Mouse (Mus musculus): ENCODE measurements around the gene Fam189a1. TPM values are rescaled to one million over a fixed set of nuclear protein-coding genes. Genes with fewer than 3 reads are reported as not detected.

Fam189a1 gene
- total and polyA plus RNA-seq, 3 experiments, result not detected

DNA sequence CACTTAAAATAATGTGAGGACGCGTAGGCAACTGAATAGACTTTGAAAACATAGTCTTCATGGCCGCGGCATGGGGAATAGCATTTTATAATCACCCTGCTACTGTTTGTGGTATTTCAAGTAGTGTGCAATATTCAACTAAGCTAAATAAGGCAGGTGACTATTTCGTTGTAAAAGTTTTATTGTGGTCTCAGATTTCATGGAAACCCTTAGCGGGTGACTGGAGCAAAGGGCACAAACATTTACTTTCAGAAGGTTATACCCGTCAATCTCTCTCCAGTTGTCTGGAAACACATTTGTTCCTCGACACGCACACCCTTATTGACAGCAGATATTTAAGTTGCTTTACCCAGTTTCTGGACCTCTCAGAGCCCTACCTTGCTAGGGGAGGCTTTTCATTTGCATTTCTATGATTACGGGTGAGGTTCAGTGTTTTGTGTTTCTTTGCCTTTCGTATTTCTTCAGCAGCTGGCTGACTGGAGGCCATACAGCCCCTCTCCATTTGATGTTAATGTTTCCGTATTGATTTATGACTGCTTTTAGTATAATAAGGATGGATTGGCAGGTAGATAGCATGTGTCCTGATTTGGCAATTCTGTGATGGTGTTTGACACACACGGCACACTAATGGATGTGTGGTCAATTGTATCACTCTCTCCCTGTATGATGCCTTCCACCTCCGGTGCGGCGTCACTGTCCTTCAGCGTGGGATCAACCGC lies 107.0 kb downstream of the Fam189a1 start:
- Histone ChIP-seq H3K4me1 (ENCODE audit: control insufficient read depth in 1 of 2, insufficient read depth in 2 of 2, low read length in 2 of 2) (no peaks in the 10 kb centered on the region), H3K27me3 (ENCODE audit: control insufficient read depth in 1 of 2, insufficient read depth in 2 of 2, low read length in 2 of 2) (no peaks in the 10 kb centered on the region), H3K9me3 (replicated peaks; ENCODE audit: insufficient read depth, low read length) (no peaks in the 10 kb centered on the region), H3K4me3 (ENCODE audit: control insufficient read depth in 1 of 2, insufficient read depth in 1 of 2, low read depth in 2 of 2, low read length in 2 of 2) (no peak overlapping the region), H3K79me2 (ENCODE audit: control insufficient read depth, insufficient read depth, low read length, poor library complexity) (no peaks in the 10 kb centered on the region), H3K27ac (ENCODE audit: control insufficient read depth, low read depth, low read length) (no peak overlapping the region), H3K9ac (ENCODE audit: control insufficient read depth, low read depth, low read length, poor library complexity, severe bottlenecking) (no peak overlapping the region), H3K36me3 (ENCODE audit: control insufficient read depth in 1 of 2, insufficient read depth in 2 of 2, low read length in 2 of 2) (no peaks in the 10 kb centered on the region)
- TF ChIP-seq TCF12 (IDR thresholded peaks at IDR 0.05; ENCODE audit: low read depth, low read length) (no peak), SMC3 (IDR thresholded peaks at IDR 0.05; ENCODE audit: low read depth, low read length) (no peak), ETS1 (IDR thresholded peaks at IDR 0.05; ENCODE audit: low read depth, low read length) (no peak), GATA1 (IDR thresholded peaks at IDR 0.05; ENCODE audit: low read depth, low read length) (no peak), JUND (IDR thresholded peaks at IDR 0.05; ENCODE audit: low read depth, low read length) (no peak), BHLHE40 (IDR thresholded peaks at IDR 0.05; ENCODE audit: borderline replicate concordance, low read depth, low read length) (no peak), CTCF (IDR thresholded peaks at IDR 0.05 in 2 of 3, conservative IDR thresholded peaks at IDR 0.05 in 1 of 3; ENCODE audit: control insufficient read depth in 1 of 3, insufficient read depth in 1 of 3, low read depth in 2 of 3, low read length in 3 of 3, poor library complexity in 1 of 3, severe bottlenecking in 1 of 3) (no peak), GABPA (IDR thresholded peaks at IDR 0.05; ENCODE audit: low read depth, low read length) (no peak), TAL1 (IDR thresholded peaks at IDR 0.05; ENCODE audit: low read length) (no peak), E2F4 (IDR thresholded peaks at IDR 0.05; ENCODE audit: borderline replicate concordance, low read depth, low read length) (no peak), POLR2A (IDR thresholded peaks at IDR 0.05; ENCODE audit: control insufficient read depth in 1 of 2, insufficient read depth in 1 of 2, low read depth in 1 of 2, low read length in 2 of 2, poor library complexity in 1 of 2) (no peak), NELFE (IDR thresholded peaks at IDR 0.05; ENCODE audit: low read depth, low read length) (no peak), HCFC1 (IDR thresholded peaks at IDR 0.05; ENCODE audit: low read depth, low read length) (no peak), ZMIZ1 (IDR thresholded peaks at IDR 0.05; ENCODE audit: low read depth, low read length) (no peak), RCOR1 (IDR thresholded peaks at IDR 0.05; ENCODE audit: low read depth, low read length) (no peak)
- no peak for DNase-seq (ENCODE audit: low read depth, low spot score)

GRCm38 (mm10) chr7:65047700-65048099 lies 108.7 kb downstream of the Fam189a1 start:
- H3K27me3 ChIP-seq (ENCODE audit: control insufficient read depth in 1 of 2, insufficient read depth in 2 of 2, low read length in 2 of 2), result no peaks in the 10 kb centered on the region
- no peaks in the 10 kb centered on the region for H3K4me1 ChIP-seq (ENCODE audit: control insufficient read depth in 1 of 2, insufficient read depth in 2 of 2, low read length in 2 of 2)
- no peak overlapping the region for H3K27ac ChIP-seq (ENCODE audit: control insufficient read depth, low read depth, low read length)
- H3K79me2 ChIP-seq (ENCODE audit: control insufficient read depth, insufficient read depth, low read length, poor library complexity), result no peaks in the 10 kb centered on the region
- no peaks in the 10 kb centered on the region for H3K36me3 ChIP-seq (ENCODE audit: control insufficient read depth in 1 of 2, insufficient read depth in 2 of 2, low read length in 2 of 2)
- no peak for DNase-seq (ENCODE audit: low read depth, low spot score)
- no peak overlapping the region for H3K9ac ChIP-seq (ENCODE audit: control insufficient read depth, low read depth, low read length, poor library complexity, severe bottlenecking)
- TF ChIP-seq ZC3H11A (IDR thresholded peaks at IDR 0.05; ENCODE audit: low read depth, low read length), result no peak
- TF ChIP-seq SMC3 (IDR thresholded peaks at IDR 0.05; ENCODE audit: low read depth, low read length), result no peak
- no peak for TF ChIP-seq KAT2A (conservative IDR thresholded peaks at IDR 0.05; ENCODE audit: low read depth, low read length)
- TF ChIP-seq ZMIZ1 (IDR thresholded peaks at IDR 0.05; ENCODE audit: low read depth, low read length), result no peak
- no peak for TF ChIP-seq UBTF (IDR thresholded peaks at IDR 0.05; ENCODE audit: borderline replicate concordance, insufficient read depth, low read depth, low read length)
- TF ChIP-seq CHD2 (IDR thresholded peaks at IDR 0.05; ENCODE audit: low read length), result no peak
- TF ChIP-seq RAD21 (IDR thresholded peaks at IDR 0.05; ENCODE audit: low read depth, low read length), result no peak
- no peak for TF ChIP-seq RCOR1 (IDR thresholded peaks at IDR 0.05; ENCODE audit: low read depth, low read length)
- TF ChIP-seq E2F4 (IDR thresholded peaks at IDR 0.05; ENCODE audit: borderline replicate concordance, low read depth, low read length), result no peak
- no peak for TF ChIP-seq MAFK (IDR thresholded peaks at IDR 0.05; ENCODE audit: borderline replicate concordance, low read depth, low read length)
- TF ChIP-seq JUND (IDR thresholded peaks at IDR 0.05; ENCODE audit: low read depth, low read length), result no peak
- TF ChIP-seq ELF1 (IDR thresholded peaks at IDR 0.05; ENCODE audit: low read depth, low read length), result no peak
- no peak for TF ChIP-seq GATA1 (IDR thresholded peaks at IDR 0.05; ENCODE audit: low read depth, low read length)
- no peak for TF ChIP-seq ETS1 (IDR thresholded peaks at IDR 0.05; ENCODE audit: low read depth, low read length)
- no peak for TF ChIP-seq POLR2AphosphoS5 (IDR thresholded peaks at IDR 0.05; ENCODE audit: borderline replicate concordance, low read depth, low read length)
- H3K9me3 ChIP-seq (replicated peaks; ENCODE audit: insufficient read depth, low read length), result no peaks in the 10 kb centered on the region
- no peak overlapping the region for H3K4me3 ChIP-seq (ENCODE audit: control insufficient read depth in 1 of 2, insufficient read depth in 1 of 2, low read depth in 2 of 2, low read length in 2 of 2)
